Mouse (Mus musculus) inflammation-experienced regulatory T-cells, adult 6 months (primary cell): ENCODE results near the gene Slitrk1. TPM values are rescaled to one million over a fixed set of nuclear protein-coding genes. Genes with fewer than 3 reads are reported as not detected.

Source experiments
- ATAC-seq: one replicate; pipeline ENCODE4 v1.8.0; 2017
- polyA plus RNA-seq, 3 experiments: library from polyadenylated mRNA; unstranded; fragments of 100-300 nt; shearing (Covaris generic); gene quantifications; one replicate each; pipeline ENCODE4 v1.2.1; 2017

Gene Slitrk1
- polyA plus RNA-seq, result not detected

DNA sequence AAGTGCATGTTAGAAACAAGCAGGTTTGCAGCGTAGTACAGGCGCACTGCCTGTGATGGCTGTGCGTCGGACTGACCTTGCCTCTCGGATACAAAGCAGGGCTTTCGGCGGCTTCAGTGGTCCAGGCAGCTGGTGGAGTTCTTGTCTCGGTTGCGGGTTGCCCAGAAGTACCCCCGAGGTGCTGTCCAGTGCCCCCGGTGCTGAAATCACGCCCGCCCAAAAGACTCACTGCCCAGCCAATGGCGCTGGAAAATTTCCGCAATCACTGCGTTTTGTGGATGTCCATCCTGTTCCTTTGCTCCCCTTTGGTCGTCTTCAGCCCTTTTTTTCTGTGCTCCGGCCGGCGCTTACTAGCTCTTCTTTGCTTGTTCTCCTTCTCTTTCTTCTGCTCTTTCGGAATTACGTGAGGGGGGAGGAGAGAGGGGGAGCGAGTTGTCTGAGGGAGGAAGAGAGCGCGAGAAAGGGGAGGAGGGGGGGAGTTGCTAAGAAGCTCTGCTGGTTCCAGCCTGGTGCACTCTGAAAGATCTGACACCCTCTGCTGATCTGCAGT lies at the start of gene Slitrk1:
TSS of gene Slitrk1 (minus strand) at position 445 of the 550 bp plus-strand sequence.
- no peak for ATAC-seq

DNA sequence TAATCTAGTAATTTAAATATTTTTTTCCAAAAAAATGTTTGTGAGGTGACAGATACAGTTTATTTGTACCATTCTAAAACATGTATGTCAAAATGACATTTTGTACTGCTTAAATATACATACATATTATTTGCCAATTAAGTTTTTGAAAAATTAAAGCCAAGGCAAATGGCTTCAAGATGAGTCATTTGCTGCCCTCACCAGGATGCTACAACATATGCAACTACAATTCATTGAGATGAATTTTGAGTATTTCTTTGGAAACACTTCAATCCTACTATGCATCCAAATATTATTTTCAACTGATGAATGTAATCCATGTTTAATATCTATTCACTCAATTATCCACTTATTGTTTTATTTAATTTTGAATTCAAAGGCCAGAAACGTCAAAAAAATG lies 21.8 kb upstream of the Slitrk1 start:
- no peak for ATAC-seq

- ATAC-seq, result no peak
Observed at GRCm38 (mm10) chr14:108914336-108914735, 378 bp upstream of the Slitrk1 start.

- no peak for ATAC-seq
Observed at GRCm38 (mm10) chr14:108912876-108913490, 975 bp downstream of the Slitrk1 start.

GRCm38 (mm10) chr14:108912021-108912875 lies 1.7 kb downstream of the Slitrk1 start:
- no peak for ATAC-seq

GRCm38 (mm10) chr14:108911138-108911841 lies 2.7 kb downstream of the Slitrk1 start:
- no peak for ATAC-seq

- no peak for ATAC-seq
Observed at GRCm38 (mm10) chr14:108910449-108911137, 3.4 kb downstream of the Slitrk1 start.

DNA sequence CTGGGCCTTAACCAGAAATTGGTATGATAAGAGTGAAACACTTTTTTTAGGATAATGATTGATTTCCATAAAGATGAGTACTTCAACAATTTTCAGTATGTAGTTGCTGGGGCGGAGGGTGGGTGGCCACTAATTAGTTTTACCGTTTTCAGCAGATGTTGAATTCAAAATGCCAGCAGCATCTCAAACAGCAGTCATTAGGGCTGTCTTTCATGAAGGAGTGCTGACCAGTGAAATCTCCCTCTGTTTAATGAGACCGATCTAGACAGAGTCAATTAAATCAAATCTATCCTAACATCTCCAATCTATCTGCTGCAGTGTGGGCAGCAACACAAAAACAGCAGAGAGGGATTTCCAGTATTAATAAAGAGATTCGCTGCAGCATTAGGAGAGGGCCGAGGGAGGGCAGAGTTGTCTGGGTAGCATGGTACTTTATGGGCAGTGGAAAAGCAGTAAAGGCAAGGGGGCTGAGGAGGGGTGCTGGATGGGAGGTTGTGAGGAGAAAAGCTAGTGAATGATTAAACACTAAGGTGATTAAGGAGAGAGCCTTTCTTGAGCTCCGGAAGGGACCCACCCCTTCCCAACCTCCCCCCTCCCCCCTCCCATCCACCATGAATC lies 4.5 kb downstream of the Slitrk1 start:
- ATAC-seq, result no peak

GRCm38 (mm10) chr14:108898601-108899000 lies 15.4 kb downstream of the Slitrk1 start:
- ATAC-seq, result no peak

GRCm38 (mm10) chr14:108895456-108895855 lies 18.5 kb downstream of the Slitrk1 start:
- no peak for ATAC-seq

GRCm38 (mm10) chr14:108867816-108868215 lies 46.1 kb downstream of the Slitrk1 start:
- no peak for ATAC-seq

DNA sequence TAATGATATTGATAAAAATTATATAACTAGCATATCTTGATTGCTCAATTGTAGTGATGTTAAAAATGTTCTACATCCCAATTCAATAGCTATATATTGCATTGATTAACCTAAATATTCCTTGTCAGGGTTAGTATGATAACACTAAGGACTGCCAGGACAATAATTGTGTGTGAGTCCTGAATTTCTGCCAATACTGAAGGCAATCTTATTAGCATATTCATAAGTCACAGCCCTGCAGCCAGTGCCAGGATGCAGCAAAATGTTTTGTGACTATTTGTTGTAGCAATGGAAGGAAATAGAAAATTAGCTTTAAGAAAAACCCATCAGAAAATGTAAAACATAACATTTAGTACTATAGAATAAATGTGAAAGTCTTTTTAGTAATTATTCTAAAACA lies 49.3 kb downstream of the Slitrk1 start:
- ATAC-seq, result no peak

DNA sequence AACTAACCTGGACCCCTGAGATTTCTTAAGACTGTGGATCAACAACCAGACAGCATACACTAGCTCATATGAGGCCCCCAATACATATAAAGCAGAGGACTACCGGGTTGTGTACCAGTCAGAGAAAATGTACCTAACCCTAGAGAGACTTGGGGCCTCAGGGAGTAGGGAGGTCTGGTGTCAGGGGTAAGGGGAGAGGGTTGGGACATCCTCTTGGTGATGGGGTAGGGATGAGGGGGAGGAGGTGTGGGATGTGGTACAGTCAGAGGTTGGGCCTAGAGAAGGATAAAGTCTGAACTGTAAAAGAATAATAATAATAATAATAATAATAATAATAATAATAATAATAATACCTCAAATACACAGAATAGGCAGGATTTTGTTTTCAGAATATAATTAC lies 54.6 kb downstream of the Slitrk1 start:
- ATAC-seq, result no peak
